Mouse (Mus musculus): ENCODE results near the gene Arhgef38. TPM values are rescaled to one million over a fixed set of nuclear protein-coding genes. Genes with fewer than 3 reads are reported as not detected.

Gene Arhgef38
- total and polyA plus RNA-seq, 2 experiments from 2014 or later = 0.05 to 2.0 TPM

GRCm38 (mm10) chr3:133167550-133167949 lies 67.2 kb downstream of the Arhgef38 start:
- no peak for TF ChIP-seq CTCF (IDR thresholded peaks at IDR 0.05; ENCODE audit: low read depth)

GRCm38 (mm10) chr3:133165130-133165529 lies 69.6 kb downstream of the Arhgef38 start:
- Histone ChIP-seq H3K4me2 (ENCODE audit: low read depth, low read length) (no peak overlapping the region), H3K4me1 (ENCODE audit: insufficient read depth, low read length) (no peaks in the 10 kb centered on the region), H3K36me3 (ENCODE audit: insufficient read depth, low read length) (no peaks in the 10 kb centered on the region), H3K4me3 (ENCODE audit: low read length) (no peak overlapping the region), H3K9ac (replicated peaks; ENCODE audit: low read length) (no peak overlapping the region), H3K27me3 (ENCODE audit: insufficient read depth, low read length) (no peaks in the 10 kb centered on the region), H3K27ac (no peak overlapping the region), H3K9me3 (ENCODE audit: low read length) (no peaks in the 10 kb centered on the region)
- 41% methylated on average over 1 of the region's 1 CpGs for WGBS
- no peak for DNase-seq (ENCODE audit: low spot score)
- TF ChIP-seq CTCF (IDR thresholded peaks at IDR 0.05; ENCODE audit: low read depth) = no peak
- ATAC-seq = no peak

More at GRCm38 (mm10) chr3:133167550-133167949, 67.2 kb downstream of the Arhgef38 start:
- ATAC-seq (no peak), DNase-seq (ENCODE audit: low spot score) (no peak)
- 89% methylated on average over 6 of the region's 6 CpGs for WGBS
- Histone ChIP-seq H3K4me3 (ENCODE audit: low read length) (no peak overlapping the region), H3K9ac (replicated peaks; ENCODE audit: low read length) (no peak overlapping the region), H3K4me1 (ENCODE audit: insufficient read depth, low read length) (no peaks in the 10 kb centered on the region), H3K4me2 (ENCODE audit: low read depth, low read length) (no peak overlapping the region), H3K27me3 (ENCODE audit: insufficient read depth, low read length) (no peaks in the 10 kb centered on the region), H3K9me3 (ENCODE audit: low read length) (no peaks in the 10 kb centered on the region), H3K27ac (no peak overlapping the region), H3K36me3 (ENCODE audit: insufficient read depth, low read length) (no peaks in the 10 kb centered on the region)

DNA sequence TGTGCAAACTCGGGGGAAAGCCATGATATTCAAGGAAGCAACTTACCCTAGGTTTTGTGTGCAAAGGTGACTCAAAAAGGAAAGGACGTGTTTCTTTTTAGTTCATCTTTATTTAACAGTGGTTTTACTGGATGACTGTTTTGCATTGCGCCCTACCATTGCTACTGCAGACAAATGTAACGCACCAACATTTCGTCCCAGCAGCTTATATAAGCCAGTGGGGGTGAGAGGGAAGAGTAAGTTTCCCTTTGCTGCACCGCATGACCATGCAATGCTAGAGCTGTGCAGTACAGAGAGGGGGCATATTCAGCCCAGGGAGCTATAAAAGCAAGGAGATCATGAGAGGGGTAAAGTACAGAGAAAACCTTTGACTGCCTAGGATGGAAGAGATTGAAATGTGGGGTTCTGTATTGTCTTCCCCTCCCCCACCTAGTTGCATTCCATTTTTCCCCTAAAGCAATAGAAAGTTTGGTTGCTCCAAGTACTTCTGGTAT lies 70.8 kb downstream of the Arhgef38 start:
- H3K27ac ChIP-seq = no peak overlapping the region
- no peaks in the 10 kb centered on the region for H3K36me3 ChIP-seq (ENCODE audit: insufficient read depth, low read length)
- H3K4me1 ChIP-seq (ENCODE audit: insufficient read depth, low read length) = no peaks in the 10 kb centered on the region
- H3K9me3 ChIP-seq (ENCODE audit: low read length) = no peaks in the 10 kb centered on the region
- ATAC-seq = no peak
- H3K4me2 ChIP-seq (ENCODE audit: low read depth, low read length) = no peak overlapping the region
- 91% methylated on average over 6 of the region's 6 CpGs for WGBS
- H3K4me3 ChIP-seq (ENCODE audit: low read length) = no peak overlapping the region
- no peak for TF ChIP-seq CTCF (IDR thresholded peaks at IDR 0.05; ENCODE audit: low read depth)
- H3K9ac ChIP-seq (replicated peaks; ENCODE audit: low read length) = no peak overlapping the region
- no peak for DNase-seq (ENCODE audit: low spot score)
- no peaks in the 10 kb centered on the region for H3K27me3 ChIP-seq (ENCODE audit: insufficient read depth, low read length)

GRCm38 (mm10) chr3:133163174-133163573 lies 71.6 kb downstream of the Arhgef38 start:
- Histone ChIP-seq H3K9ac (replicated peaks; ENCODE audit: low read length) (no peak overlapping the region), H3K4me1 (ENCODE audit: insufficient read depth, low read length) (no peaks in the 10 kb centered on the region), H3K4me2 (ENCODE audit: low read depth, low read length) (no peak overlapping the region), H3K27ac (no peak overlapping the region), H3K27me3 (ENCODE audit: insufficient read depth, low read length) (no peaks in the 10 kb centered on the region), H3K4me3 (ENCODE audit: low read length) (no peak overlapping the region), H3K9me3 (ENCODE audit: low read length) (no peaks in the 10 kb centered on the region), H3K36me3 (ENCODE audit: insufficient read depth, low read length) (no peaks in the 10 kb centered on the region)
- ATAC-seq (peak; percentile 56; the same call in 1 of the 2 replicates), DNase-seq (ENCODE audit: low spot score) (peak; percentile 66)
- TF ChIP-seq CTCF (IDR thresholded peaks at IDR 0.05; ENCODE audit: low read depth) = no peak
- WGBS = 32% methylated on average over 7 of the region's 7 CpGs

DNA sequence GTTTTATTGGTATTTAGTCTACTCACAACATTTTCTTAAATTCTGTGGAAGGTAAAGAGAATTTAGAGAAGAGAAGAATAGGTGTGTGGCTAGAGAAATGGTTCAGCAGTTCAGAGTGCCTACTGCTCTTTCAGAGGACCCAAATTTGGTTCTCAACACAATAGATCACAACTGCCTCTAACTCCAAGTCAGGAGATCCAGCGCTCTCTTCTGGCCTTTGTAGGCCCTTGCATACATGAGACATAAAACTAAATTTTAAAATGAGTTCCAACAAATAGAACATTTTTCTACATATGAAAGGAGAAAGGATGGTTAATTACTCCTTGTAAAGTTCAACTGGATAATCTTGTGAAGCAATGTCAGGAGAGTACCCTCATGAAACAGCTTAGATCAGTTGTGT lies 73.3 kb downstream of the Arhgef38 start:
- DNase-seq (ENCODE audit: low spot score) (no peak), ATAC-seq (no peak)
- Histone ChIP-seq H3K9ac (replicated peaks; ENCODE audit: low read length) (no peak overlapping the region), H3K27ac (no peak overlapping the region), H3K36me3 (ENCODE audit: insufficient read depth, low read length) (no peaks in the 10 kb centered on the region), H3K27me3 (ENCODE audit: insufficient read depth, low read length) (no peaks in the 10 kb centered on the region), H3K4me1 (ENCODE audit: insufficient read depth, low read length) (no peaks in the 10 kb centered on the region), H3K9me3 (ENCODE audit: low read length) (no peaks in the 10 kb centered on the region), H3K4me2 (ENCODE audit: low read depth, low read length) (no peak overlapping the region), H3K4me3 (ENCODE audit: low read length) (no peak overlapping the region)
- TF ChIP-seq CTCF (IDR thresholded peaks at IDR 0.05; ENCODE audit: low read depth) = no peak
- WGBS = 93% methylated on average over 1 of the region's 1 CpGs

GRCm38 (mm10) chr3:133158260-133158659 lies 76.5 kb downstream of the Arhgef38 start:
- Histone ChIP-seq H3K36me3 (ENCODE audit: insufficient read depth, low read length) (no peaks in the 10 kb centered on the region), H3K4me2 (ENCODE audit: low read depth, low read length) (no peak overlapping the region), H3K9ac (replicated peaks; ENCODE audit: low read length) (no peak overlapping the region), H3K4me1 (ENCODE audit: insufficient read depth, low read length) (no peaks in the 10 kb centered on the region), H3K4me3 (ENCODE audit: low read length) (no peak overlapping the region), H3K27ac (no peak overlapping the region), H3K9me3 (ENCODE audit: low read length) (no peaks in the 10 kb centered on the region), H3K27me3 (ENCODE audit: insufficient read depth, low read length) (no peaks in the 10 kb centered on the region)
- ATAC-seq (no peak), DNase-seq (ENCODE audit: low spot score) (peak; percentile 39)
- no peak for TF ChIP-seq CTCF (IDR thresholded peaks at IDR 0.05; ENCODE audit: low read depth)
- 63% methylated on average over 5 of the region's 5 CpGs for WGBS

- WGBS = 45% methylated on average over 8 of the region's 8 CpGs
- no peak for TF ChIP-seq CTCF (IDR thresholded peaks at IDR 0.05; ENCODE audit: low read depth)
- ATAC-seq (peak; percentile 79; the same call in 1 of the 2 replicates), DNase-seq (ENCODE audit: low spot score) (peak; percentile 28)
- Histone ChIP-seq H3K36me3 (ENCODE audit: insufficient read depth, low read length) (no peaks in the 10 kb centered on the region), H3K4me3 (ENCODE audit: low read length) (no peak overlapping the region), H3K4me1 (ENCODE audit: insufficient read depth, low read length) (no peaks in the 10 kb centered on the region), H3K27me3 (ENCODE audit: insufficient read depth, low read length) (no peaks in the 10 kb centered on the region), H3K4me2 (ENCODE audit: low read depth, low read length) (no peak overlapping the region), H3K9me3 (ENCODE audit: low read length) (no peaks in the 10 kb centered on the region), H3K9ac (replicated peaks; ENCODE audit: low read length) (no peak overlapping the region), H3K27ac (no peak overlapping the region)
These were observed 80.1 kb downstream of the Arhgef38 start for GRCm38 (mm10) chr3:133154683-133155082.

Data from hindbrain, postnatal 0 days (tissue).